Mouse (Mus musculus) lung, postnatal 0 days (tissue): ENCODE data around the gene Syne3.

Experiments
- CTCF ChIP-seq: IDR thresholded peaks from 2 replicates; pipeline ENCODE4 v1.5.1; 2016; ENCODE audit warnings: antibody characterized with exemption, mild to moderate bottlenecking
- EP300 ChIP-seq: IDR thresholded peaks from 2 replicates; pipeline ENCODE4 v1.6.1; 2016; ENCODE audit warnings: antibody characterized with exemption, mild to moderate bottlenecking, control low read depth

GRCm38 (mm10) chr12:105022776-105023175 is 13.2 kb upstream of the Syne3 start:
- TF ChIP-seq CTCF (no peak), EP300 (no peak)
